16 mouse cellular contexts compared by ENCODE assay signal in genomic region chr1:52011227-52011626, GRCm38 (mm10). TPM values are rescaled to one million over a fixed set of nuclear protein-coding genes. Genes with fewer than 3 reads are reported as not detected.
DNase-seq lines count a peak whose midpoint lies in the region; ATAC-seq and TF ChIP-seq lines count a peak whose summit lies in the region.
"Had no signal": no experiment of that assay in that cellular context is flagged by ENCODE, and none has a peak within 500 bp of the region (broad histone marks: within the 10 kb centered on the region; RNA-seq: fewer than 3 reads in every experiment).

No protein-coding gene starts in this region.

- H3K27me3 ChIP-seq in liver, embryonic 16.5 days (ENCODE audit: control insufficient read depth, insufficient read depth, low read depth, low read length) = no peaks in the 10 kb centered on the region
- H3K27me3 ChIP-seq in small intestine, adult 2 months (ENCODE audit: control insufficient read depth, insufficient read depth, low read length) = no peaks in the 10 kb centered on the region
- H3K27me3 ChIP-seq in hindbrain, embryonic 12.5 days = peaks cover 7% of the 10 kb centered on the region; the same call in 1 of the 2 replicates
- H3K27me3 ChIP-seq: embryonic facial prominence, embryonic 12.5 days; forebrain, embryonic 12.5 days had no signal

- no peak overlapping the region for H3K4me2 ChIP-seq in liver, embryonic 16.5 days (ENCODE audit: low read depth, low read length)
- H3K4me2 ChIP-seq in hindbrain, embryonic 12.5 days (replicated peaks) = no peak overlapping the region
- H3K4me2 ChIP-seq: embryonic facial prominence, embryonic 12.5 days; forebrain, embryonic 12.5 days; heart, embryonic 11.5 days; hindbrain, embryonic 13.5 days had no signal

- 15% methylated on average over 3 of the region's 3 CpGs for WGBS in liver, embryonic 16.5 days (ENCODE audit: insufficient replicate concordance)
- WGBS in small intestine, adult 2 months = 50% methylated on average over 3 of the region's 3 CpGs
- WGBS in hindbrain, embryonic 12.5 days = 78% methylated on average over 2 of the region's 3 CpGs

- H3K4me1 ChIP-seq in liver, embryonic 16.5 days (ENCODE audit: control insufficient read depth, low read depth, low read length) = no peaks in the 10 kb centered on the region
- no peaks in the 10 kb centered on the region for H3K4me1 ChIP-seq in small intestine, adult 2 months (ENCODE audit: control insufficient read depth, insufficient read depth, insufficient read length, low read length)
- peaks cover 8% of the 10 kb centered on the region for H3K4me1 ChIP-seq in hindbrain, embryonic 12.5 days

- no peaks in the 10 kb centered on the region for H3K36me3 ChIP-seq in liver, embryonic 16.5 days (ENCODE audit: control insufficient read depth, insufficient read depth)
- no peaks in the 10 kb centered on the region for H3K36me3 ChIP-seq in small intestine, adult 2 months (ENCODE audit: control insufficient read depth, insufficient read depth, low read length)
- no peaks in the 10 kb centered on the region for H3K36me3 ChIP-seq in hindbrain, embryonic 12.5 days
- H3K36me3 ChIP-seq: embryonic facial prominence, embryonic 12.5 days; forebrain, embryonic 12.5 days; hindbrain, embryonic 13.5 days had no signal

- H3K27ac ChIP-seq in liver, embryonic 16.5 days (ENCODE audit: low read length) = no peak overlapping the region
- peak overlapping the region; percentile 49; the same call in 1 of the 2 replicates for H3K27ac ChIP-seq in small intestine, adult 2 months (ENCODE audit: insufficient read depth, low read depth, low read length)
- H3K27ac ChIP-seq in hindbrain, embryonic 12.5 days = no peak overlapping the region
- H3K27ac ChIP-seq: embryonic facial prominence, embryonic 12.5 days; forebrain, embryonic 12.5 days; gastrocnemius, adult 2 months; hindbrain, embryonic 13.5 days; liver, embryonic 14.5 days had no signal

- no peak overlapping the region for H3K9ac ChIP-seq in liver, embryonic 16.5 days (ENCODE audit: low read depth, low read length)
- no peak overlapping the region for H3K9ac ChIP-seq in hindbrain, embryonic 12.5 days
- H3K9ac ChIP-seq: embryonic facial prominence, embryonic 12.5 days; forebrain, embryonic 12.5 days; hindbrain, embryonic 13.5 days; liver, embryonic 14.5 days had no signal

- 0 out of 2 replicates have a peak, but pooled peaks have one; percentile 30 for ATAC-seq in liver, embryonic 16.5 days (ENCODE audit: low read depth)
- ATAC-seq in hindbrain, embryonic 12.5 days (ENCODE audit: low FRiP score) = no peak

- H3K4me3 ChIP-seq in liver, embryonic 16.5 days (ENCODE audit: low read depth, low read length) = no peak overlapping the region
- H3K4me3 ChIP-seq in small intestine, adult 2 months (ENCODE audit: low read depth, low read length) = no peak overlapping the region
- no peak overlapping the region for H3K4me3 ChIP-seq in hindbrain, embryonic 12.5 days
- H3K4me3 ChIP-seq: embryonic facial prominence, embryonic 12.5 days; forebrain, embryonic 12.5 days; gastrocnemius, adult 2 months; hindbrain, embryonic 13.5 days had no signal

- no peaks in the 10 kb centered on the region for H3K9me3 ChIP-seq in liver, embryonic 16.5 days (replicated peaks; ENCODE audit: control insufficient read depth, low read length)
- H3K9me3 ChIP-seq in hindbrain, embryonic 12.5 days (replicated peaks) = no peaks in the 10 kb centered on the region
- H3K9me3 ChIP-seq: embryonic facial prominence, embryonic 12.5 days; forebrain, embryonic 12.5 days; hindbrain, embryonic 13.5 days had no signal

- TF ChIP-seq POLR2A in small intestine, adult 2 months (IDR thresholded peaks at IDR 0.05; ENCODE audit: low read depth, low read length) = no peak

- peak; percentile 87 for DNase-seq in CD4-positive helper T cell, adult 2 months (ENCODE audit: low read depth, low spot score)
- DNase-seq in CD8-positive naive resting alpha-beta T cell, adult 2 months (ENCODE audit: low read depth in 2 of 2, low spot score in 2 of 2) = peak; percentile 50 to 60
- no peak for DNase-seq in ovary, postnatal 14 days (ENCODE audit: low spot score)
- no peak for DNase-seq in right cerebral cortex, adult 2 months (ENCODE audit: low spot score in 2 of 2)
- DNase-seq in frontal cortex, postnatal 36 days (ENCODE audit: low spot score in 2 of 2) = no peak
- DNase-seq: cerebellum, adult 9-11 months; gastrocnemius, adult 2 months; kidney, adult 9 months had no signal

- no peak for TF ChIP-seq CTCF in small intestine, adult 2 months (IDR thresholded peaks at IDR 0.05; ENCODE audit: extremely low read depth, insufficient read length, insufficient replicate concordance, low read depth, low read length)

RNA-seq across cellular contexts. Expression of gene Stat4, which starts 24.3 kb away (rescaled TPM):
- 1.2 and 1.6 TPM in 2 replicates for polyA plus RNA-seq in liver, embryonic 16.5 days (2015; fragmentation: Nextera tagmentation; extraction: Ambion mirVana)
- 0.22 and 0.34 TPM in 2 replicates for polyA plus RNA-seq in small intestine, adult 2 months (2012; rRNA removed)
- 0.73 and 0.88 TPM in 2 replicates for polyA plus RNA-seq in hindbrain, embryonic 12.5 days (2016; fragmentation: Nextera tagmentation; extraction: Ambion mirVana)

Comparison
In these comparisons a context has a peak if more than half of its experiments do, and no peak if none do; other contexts are left out.
1. DNase-seq: peak in CD4-positive helper T cell, adult 2 months (single experiment) and CD8-positive naive resting alpha-beta T cell, adult 2 months (2 of 2); none in ovary, postnatal 14 days (single experiment), right cerebral cortex, adult 2 months (0 of 2) and frontal cortex, postnatal 36 days (0 of 2).